Mouse (Mus musculus): Measurements from ENCODE around the gene Gm17509. TPM values are rescaled to one million over a fixed set of nuclear protein-coding genes. Genes with fewer than 3 reads are reported as not detected.

Gene Gm17509
- not detected for total RNA-seq (2021)
- polyA plus RNA-seq (2012; rRNA removed): 0.09 and 0.12 TPM in 2 replicates
- long read RNA-seq, partial matches to known transcripts: 0 of 1 reads
- long read RNA-seq, other reads (novel, unspliced or antisense): 0 of 1 reads

DNA sequence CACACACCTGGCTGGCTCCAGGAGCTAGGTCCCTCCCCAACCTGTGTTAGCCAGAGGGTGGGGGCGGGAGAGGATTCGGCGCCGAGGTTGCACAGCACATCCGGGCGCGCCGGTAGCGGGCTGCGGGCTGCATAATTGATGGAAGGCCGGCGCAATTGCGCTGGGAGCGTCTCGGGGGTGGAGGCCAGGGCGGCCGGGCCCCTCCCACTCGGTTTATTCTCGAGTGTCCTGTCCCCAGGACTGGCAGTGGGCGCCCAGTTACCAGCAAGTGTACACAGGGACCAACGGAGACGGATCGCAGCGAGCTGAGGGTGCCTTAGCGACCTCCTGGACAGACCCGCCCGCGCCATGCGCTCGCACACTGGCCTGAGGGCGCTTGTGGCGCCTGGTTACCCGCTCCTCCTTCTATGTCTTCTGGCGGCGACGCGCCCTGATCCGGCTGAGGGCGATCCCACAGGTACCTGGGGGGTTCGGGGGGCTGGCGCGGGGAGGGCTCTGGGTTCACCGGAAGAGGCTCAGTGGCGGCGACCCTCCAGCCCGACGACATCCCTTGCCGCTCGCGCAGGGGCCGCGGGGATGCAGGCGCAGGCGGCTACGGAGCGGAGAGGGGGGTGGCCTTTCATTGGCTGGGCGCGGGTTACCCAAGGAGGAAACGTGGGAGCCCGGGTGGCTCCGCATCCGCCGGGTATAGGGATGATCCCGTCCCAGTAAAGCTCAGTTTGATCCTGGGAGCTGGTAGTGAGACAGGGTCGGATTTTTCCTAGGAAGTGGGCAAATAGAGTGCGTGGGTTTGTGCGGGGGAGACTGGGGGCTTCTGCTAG lies at the start of gene Gm17509:
Gene Gm17509, minus strand, starts transcription at position 575 of the 821 bp plus-strand sequence.
- peak; percentile 74 for DNase-seq

DNA sequence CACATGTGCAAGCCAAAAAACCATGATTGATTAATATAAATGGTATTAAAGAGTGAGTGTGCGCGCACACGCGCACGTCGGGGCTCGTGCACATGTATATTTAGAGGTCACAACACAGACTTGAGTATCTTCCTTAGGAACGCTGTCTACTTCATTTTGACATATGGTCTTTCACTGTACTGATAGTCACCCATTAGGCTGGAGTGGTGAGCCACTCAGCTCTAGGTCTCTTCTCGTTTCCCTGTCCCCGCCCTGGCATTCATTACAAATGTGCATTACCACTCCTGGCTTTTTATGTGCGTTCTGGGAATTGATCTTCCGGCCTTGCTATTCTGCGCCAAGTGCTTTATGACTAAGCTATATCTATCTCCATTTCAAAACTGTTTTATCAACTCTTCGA lies 47.1 kb upstream of the Gm17509 start:
- no peak for DNase-seq

DNA sequence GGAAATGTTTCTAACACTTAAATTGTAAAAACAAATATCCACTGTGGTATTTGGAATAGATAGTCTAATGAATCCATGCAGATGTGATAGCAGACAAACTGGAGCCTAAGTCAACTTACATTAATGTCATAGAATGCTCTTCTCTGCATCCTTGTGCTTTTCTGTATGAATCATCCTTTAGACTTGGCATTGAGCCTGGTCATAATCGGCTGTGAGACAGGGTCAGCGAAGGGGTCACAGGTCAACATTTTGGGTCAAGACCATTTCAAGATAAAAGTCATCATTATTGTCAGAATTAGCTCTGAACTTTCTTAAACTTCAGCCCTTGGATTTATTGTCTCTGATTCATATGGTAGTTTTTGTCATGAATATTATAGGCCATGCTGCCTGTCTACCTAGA lies 45.3 kb upstream of the Gm17509 start:
- peak; percentile 70 for DNase-seq

DNA sequence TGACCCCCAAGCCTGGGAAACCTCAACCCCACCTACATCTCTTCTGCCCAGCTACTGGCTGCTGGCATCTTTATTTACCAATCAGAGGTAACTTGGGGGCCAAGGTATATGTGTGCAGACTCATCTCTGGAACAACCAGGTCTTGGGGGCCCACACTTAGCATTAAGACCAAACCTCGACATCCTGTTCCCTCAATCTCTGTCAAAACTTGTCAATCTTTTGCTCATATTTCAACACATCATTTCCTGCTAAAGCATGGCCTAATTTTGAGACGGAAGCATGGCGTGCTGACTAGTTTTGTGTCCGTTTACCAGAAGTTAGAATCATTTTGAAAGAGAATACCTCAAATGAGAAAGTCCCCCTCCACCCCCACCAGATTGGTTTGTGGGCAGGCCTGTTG lies 39.8 kb upstream of the Gm17509 start:
- no peak for DNase-seq

DNA sequence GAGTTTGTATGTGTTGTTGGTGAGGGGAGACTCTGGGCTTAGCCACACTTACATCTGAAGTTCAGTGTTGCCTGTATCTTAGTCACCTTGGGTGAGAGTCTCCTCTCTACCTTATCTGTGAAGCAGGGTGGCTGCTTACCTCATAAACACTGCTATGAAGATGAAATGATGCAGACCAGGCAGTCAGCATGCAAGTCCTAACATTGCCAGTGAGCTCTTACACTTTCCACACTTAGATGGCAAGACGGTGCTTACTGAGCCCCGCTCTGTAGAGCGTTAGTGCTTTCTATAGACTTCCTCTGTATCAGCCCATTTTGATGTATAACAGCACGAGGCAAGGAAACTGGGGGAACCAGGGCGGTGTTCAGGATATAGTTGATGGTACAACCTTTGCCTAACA lies 21.7 kb upstream of the Gm17509 start:
- DNase-seq: no peak

DNA sequence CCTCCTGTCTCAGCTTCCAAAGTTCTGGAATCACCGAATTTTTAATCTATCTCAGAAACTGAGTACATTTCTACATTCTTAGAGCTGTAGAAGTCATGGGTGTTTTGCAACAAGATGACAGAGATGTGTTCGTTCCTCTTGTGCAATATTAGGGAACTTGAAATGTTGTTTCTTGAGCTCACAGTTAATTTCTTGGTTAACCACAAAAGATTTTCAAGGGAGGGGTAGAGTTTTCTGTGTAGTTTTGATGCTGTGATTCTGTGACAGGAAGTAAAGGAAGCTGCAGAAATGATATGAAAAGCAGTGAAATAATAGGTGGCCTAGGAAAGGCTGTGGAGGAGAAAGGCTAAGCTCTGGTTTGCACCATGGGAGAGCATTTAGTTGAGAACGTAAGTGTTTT lies 21.2 kb upstream of the Gm17509 start:
- no peak for DNase-seq

DNA sequence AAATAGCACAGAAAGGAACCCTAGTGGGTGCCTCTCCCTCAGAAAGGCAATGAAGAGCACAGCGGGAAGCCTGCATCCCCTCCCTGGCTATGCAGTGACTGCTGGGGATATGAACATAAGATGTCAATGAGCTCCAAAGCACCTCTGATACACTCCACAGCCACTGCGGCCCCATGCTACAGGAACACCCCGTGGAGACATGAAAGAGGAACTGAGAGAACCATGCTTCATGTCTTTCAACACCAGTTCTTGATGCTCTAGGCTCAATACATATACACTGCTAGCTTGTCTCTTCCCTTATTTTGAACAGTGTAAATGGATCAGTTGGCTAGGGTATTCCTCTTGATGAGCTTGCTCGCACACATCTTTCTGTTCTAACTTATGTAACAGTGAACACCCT lies 16.2 kb upstream of the Gm17509 start:
- no peak for DNase-seq

DNA sequence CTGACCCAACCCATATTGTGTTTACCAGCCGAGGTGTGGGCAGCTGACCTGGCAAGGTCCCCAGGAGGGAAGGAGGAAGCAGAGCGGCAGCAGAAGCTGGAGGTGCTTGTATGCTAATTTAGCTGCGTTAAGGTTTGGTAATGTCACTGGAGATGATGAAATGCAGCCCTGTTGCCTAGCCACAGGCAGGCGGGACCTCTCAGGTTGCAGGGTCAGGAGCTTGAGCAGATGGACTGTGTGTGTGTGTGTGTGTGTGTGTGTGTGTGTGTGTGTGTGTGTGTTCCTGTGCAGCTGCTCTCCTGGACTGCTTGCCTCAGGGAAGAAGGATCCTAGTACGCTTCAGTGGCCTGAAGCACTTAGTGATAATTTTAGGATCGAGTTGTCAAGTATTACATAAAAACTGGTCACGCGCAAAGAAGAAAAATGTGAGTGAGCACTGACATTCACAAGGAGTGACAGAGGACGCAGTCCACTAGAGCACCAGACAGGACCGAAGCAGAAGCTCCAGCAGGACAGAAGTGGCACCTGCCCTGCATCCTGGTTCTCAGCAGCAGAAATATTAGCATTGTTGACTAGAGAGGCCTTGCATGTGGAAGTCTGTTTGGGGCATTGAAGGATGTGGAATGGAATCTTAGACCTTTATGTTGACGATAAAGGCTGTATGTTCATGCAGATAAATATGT lies 14.8 kb upstream of the Gm17509 start:
- peak; percentile 40 for DNase-seq

DNA sequence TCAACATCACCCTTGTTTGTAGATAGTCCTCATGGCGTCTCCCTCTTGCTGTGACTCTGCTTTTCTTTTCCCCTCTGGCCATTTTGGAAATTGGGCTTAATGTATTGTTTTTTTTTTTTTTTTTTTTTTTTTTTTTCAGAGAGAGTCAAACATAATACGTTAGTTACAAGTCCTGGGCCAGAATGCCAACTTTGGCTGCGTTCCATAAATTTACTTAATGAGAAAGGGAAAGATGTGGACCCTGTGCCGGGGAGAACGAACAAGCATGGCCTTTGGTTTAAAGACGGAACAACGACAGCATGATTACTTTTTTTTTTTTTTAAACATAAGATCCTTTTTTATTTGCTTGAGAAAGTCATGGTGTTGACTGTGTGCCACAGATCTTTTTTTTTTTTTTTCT lies 13.6 kb upstream of the Gm17509 start:
- DNase-seq: no peak

DNA sequence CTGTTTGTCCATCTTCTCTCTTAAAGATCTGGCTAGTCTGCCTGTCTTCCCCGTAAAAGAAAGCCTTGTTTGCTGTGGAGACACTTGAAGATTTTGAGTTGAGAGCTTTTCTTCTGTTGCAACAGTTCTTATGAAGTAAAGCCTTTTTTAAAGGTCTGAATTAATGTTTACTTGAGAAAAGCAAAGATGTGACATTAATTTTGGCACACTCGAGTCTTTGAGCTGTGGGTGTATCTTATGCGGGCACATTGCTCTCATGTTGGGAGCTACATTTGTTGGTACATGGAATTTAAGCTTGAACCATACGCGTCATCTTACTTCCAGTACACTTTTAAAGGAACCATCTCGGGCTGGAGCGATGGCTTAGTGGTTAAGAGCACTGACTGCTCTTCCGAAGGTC lies 12.9 kb upstream of the Gm17509 start:
- DNase-seq: no peak

DNA sequence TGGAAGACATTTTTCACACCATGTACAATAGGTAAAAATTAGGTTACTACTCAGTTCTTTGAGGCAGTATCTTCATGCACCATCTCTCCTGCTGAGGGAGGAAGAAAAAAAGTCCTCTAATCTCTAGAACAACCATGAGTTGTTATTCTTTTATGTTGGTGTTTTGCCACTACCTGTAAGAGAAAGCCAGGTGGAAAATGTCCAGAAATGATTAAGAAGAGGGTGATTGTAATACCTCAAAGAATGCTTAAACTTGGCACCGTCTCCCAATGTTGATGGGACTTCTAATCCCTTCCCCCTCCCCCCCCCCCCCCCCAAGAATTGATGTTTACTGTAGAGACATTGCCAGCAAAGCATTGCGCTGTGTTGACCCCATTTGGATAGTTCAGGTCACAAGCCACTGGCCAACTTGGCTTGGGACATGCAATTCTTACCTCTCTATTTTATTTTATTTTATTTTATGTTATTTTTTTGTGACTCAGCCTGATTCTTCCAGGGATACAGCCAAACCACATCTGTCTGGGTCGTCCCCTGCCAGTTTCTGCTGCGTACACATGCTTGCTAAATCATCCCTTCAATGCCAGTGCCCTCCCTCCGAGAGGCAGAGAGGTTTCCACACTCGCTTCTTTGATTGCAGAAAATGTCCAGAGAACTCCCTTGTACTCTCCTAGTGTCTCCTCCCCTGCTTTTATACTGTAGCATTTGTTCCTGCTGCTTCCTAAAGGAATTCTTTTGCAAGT lies 9.7 kb upstream of the Gm17509 start:
- peak; percentile 66 for DNase-seq

DNA sequence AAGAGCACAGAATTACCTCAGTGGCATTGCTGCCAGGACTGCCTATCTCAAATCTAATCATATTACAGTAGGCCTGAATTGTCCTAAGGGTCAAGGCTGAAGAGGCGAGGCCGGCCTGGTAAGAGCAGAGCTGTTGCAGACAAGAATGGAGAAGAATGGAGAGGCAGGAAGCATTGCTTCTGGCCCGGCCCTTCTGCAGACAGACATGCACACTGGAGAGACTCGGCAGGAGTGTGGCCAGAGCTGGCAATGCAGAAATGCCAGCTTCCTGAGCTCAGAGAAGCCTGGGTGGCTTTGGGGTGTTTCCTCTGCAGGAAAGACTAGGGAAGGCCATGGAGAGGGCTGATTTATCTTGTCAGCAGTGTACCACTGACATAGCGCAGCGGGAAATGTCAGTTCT lies 4.7 kb upstream of the Gm17509 start:
- peak; percentile 38 for DNase-seq

DNA sequence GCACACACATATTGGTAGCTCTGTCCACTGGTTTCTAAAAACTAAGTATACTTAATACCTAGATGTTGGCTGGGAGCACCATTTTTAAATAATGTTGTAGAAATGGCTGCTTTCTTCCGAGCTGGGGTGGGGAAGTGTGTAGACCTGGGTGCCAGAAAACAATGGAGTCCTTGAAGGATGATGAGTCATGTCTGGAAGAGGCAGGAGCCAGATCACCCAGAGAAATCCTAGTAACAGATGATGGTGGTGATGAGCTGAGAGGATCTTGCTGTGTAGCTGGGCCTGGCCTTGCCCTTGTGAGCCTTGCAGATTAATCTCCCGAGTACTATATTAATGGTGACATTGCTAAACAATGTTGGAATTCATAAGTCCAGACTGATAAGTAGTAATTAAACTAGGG lies 4.0 kb upstream of the Gm17509 start:
- DNase-seq: no peak

DNA sequence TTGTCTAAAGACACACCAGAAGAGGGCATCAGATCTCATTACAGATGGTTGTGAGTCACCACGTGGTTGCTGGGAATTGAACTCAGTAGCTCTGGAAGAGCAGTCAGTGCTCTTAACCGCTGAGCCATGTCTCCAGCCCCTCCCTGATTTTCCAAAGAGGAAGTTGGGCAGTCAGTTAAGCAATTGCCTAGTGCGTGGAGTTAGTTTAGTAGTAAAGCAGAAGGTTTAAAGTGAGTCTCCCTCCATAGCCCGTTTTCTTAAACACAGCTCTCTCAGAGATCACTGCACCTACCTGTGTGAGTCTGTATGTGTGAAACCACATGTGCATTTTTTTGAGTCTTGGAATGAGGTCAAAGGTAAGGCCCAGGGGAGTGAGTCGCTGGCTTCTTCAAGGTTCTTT lies 2.2 kb upstream of the Gm17509 start:
- no peak for DNase-seq

DNA sequence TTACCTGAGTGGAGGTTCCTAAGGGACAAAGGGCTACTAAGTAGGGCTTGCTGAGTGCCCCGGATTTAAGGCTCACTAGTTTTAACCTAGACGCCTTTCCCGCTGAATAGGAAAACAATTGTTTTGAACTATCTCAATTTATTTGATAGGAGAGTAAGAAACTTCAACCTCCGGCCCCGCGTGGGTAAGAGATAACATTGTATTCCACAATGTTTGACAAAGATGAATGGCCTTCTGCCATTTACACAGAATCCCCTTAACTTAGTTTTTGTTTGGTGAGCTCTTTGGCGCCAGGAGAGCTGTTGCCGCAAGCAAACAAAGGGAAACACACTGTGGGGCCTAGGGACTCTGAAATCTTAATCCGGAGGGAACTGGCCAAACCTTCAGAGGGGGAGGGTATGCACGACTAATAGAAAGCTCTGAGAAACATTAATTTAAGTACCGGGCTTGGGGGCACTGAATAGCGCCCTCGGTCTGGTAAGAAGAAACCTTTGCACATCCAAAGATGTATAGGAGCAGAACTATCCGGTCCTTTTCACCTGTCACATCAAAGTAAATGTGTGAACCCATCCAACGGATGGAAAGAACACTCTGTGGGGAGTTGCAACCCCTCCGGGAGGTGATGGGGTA lies 889 bp downstream of the Gm17509 start:
- no peak for DNase-seq

DNA sequence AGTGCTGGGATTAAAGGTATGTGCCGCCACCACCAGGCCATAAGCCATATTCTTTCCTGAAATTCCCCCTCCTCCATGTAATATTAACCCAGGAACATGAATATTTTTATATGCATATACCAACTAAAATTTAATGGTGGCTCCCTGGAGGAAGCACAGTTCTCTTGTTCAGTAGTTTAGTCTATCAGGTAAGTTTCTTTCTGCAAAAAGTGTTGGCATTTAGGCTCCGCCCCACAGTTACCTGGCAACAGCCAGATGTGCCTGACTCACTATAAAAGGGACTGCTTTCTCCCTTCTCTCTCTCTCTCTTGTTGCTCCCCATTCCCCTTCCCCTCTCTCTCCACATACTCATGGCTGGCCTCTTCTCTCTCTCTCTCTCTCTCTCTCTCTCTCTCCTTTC lies 2.8 kb downstream of the Gm17509 start:
- DNase-seq: no peak

DNA sequence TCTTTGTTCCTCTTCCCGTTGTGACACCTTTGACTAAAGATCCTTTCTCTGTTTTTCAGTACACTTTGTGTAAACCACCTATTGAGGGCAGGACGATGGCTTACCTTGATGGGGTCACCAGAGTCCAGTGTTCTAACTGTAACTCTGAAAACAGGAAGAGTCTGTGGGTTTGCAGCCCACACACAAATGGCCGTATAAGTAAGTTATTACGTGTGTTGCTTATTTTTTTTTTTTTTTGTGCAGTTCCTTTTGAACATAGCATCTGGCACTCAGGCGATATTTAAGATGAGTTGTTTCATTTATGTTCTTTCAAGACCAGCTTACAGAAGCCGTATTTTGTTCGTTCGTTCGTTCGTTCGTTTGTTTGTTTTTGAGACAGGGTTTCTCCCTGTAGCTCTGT lies 3.3 kb downstream of the Gm17509 start:
- DNase-seq: no peak

DNA sequence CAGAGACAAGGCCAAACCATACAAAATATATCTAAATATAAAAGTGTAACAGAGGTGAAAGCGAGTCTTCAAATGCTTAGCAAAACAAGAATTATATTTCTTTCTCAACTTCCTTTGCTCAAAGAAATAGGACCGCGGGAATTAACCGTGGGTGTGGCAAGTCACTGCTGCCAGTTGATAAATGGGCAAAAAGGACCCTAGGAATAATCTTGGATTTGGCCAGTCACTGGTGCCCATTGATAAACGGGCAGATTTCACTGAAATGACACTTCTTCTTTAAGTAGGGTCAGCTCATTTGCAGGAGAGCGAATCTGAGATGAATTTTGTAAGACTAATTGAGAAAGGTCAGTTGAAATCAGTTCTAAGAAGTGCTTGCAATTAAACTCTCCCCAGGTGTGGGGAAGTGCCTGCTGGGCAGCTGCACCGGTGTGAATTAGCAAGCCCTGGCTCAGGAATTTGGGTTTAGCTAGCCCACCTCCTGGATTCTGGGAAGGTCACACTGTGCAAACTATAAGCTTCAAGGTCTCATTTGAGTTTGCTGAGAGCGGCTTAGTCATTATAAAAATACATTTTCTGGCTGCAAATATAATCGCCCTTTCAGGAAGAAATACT lies 4.0 kb downstream of the Gm17509 start:
- no peak for DNase-seq

DNA sequence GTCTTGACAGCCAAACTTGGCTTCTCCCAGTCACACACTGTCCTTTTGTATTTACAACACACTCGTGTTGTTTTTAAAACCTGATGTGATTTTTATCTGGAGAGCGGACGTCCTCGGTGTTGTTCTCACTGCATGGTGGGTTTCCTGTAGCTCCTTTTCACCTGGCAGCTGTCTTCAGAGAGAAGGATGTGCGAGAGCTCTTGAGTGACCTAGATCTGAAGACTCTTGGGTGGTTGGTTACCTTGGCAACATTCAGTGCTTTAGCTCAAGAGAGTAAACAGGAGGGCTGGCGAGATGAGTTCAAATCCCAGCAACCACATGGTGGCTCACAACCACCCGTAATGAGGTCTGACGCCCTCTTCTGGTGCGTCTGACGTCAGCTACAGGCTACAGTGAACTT lies 4.7 kb downstream of the Gm17509 start:
- DNase-seq: no peak

DNA sequence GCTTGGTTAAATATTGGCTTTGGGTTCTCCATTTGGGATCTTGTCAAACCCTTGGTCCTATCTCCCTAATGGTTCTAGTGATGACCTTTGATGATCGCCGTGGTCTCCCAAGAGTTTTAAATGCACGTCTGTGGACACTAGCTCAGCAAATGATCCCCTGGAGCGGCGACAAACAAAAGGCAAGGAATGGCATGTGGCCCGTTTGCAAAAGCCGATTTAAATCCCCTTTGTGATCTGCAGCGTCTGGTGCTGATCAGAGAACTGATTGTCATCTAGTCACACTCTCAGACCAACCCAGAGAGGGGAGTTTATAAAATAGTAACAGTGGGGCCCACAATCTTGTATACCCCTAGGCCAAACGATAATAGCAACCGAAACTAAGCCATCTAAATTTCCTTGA lies 5.4 kb downstream of the Gm17509 start:
- no peak for DNase-seq

DNA sequence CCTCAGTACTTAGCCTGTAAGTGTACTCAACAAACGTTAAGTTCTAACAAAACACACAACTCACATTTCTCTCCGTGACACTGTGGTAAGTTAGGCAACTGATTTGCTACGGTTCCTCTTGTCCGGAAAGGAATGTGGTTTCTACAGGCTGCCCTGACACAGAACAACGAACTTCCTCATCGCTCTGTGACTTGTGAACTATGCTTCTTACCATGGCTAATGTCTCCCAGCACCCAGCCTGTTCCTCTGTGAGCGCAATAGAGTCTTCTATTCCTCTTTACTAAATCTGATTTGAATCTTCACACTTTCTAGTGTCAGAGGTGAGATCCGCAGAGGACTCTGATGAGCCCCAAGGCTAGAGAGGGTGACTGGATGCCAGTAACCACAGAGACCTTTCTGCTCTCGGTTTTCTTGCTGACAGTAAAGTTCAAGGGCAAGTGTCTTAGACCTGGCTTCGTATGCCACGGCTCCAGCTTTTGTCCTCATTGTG lies 9.4 kb downstream of the Gm17509 start:
- peak; percentile 19 for DNase-seq

DNA sequence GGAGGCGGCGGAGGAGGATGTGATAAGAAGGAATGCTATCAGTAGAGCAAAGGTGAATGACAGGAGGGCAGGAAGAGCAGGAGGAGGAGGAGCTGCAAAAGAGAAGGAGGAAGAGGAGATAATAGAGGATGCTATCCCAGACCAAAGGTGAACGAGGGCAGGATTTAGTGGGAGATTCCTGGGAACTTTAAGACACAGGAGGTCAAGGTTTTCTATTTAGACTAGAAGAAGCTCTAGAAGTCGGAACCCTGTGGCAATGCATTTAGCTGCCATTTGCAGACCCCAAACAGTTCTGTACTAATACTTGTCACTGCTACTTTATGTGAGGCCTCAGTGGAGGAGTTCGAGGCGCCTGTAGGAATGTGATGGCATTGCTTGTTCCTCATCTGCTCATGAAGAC lies 12.6 kb downstream of the Gm17509 start, which contains the start of gene Emb:
Gene Emb, plus strand, starts transcription at position 301 of the 400 bp plus-strand sequence.
- DNase-seq: no peak

All from adrenal gland, adult 2 months (tissue).